Mouse (Mus musculus) embryonic stem cell, embryonic (primary cell): ENCODE results near the gene Dpf1.

Experiments
- CTCF ChIA-PET, 4 experiments: fragments of 300-600 bp in 2 of 4; fragments of 350-600 bp in 2 of 4; sonication (Branson Sonifier 250); formaldehyde crosslinking; loops; one replicate each; lab custom pipeline; 2022; ENCODE audit warnings: inconsistent platforms in 2 of 4; lab: Charles Lee
- POLR2A ChIA-PET, 4 experiments: fragments of 300-600 bp in 2 of 4; fragments of 350-600 bp in 2 of 4; sonication (Branson Sonifier 250); formaldehyde crosslinking; loops; one replicate each; lab custom pipeline; 2022; ENCODE audit warnings: antibody characterized with exemption in 4 of 4, inconsistent platforms in 1 of 4; lab: Charles Lee

The Dpf1 gene

GRCm38 (mm10) chr7:29309749-29310148, 6.0 kb downstream of the Dpf1 start:
- ChIA-PET CTCF (interaction anchor here in 2 of 4 experiments (0.7 to 1.3 kb wide), 4 partner anchors 10 to 129 kb away, joined by 3 to 4 read pairs (median 4); partner anchors contain the start of gene Psmd8 (in 1 of the 2)), POLR2A (interaction anchor here in 3 of 4 experiments (0.6 to 1.5 kb wide), 4 partner anchors 13 to 328 kb away, joined by 3 to 6 read pairs (median 3); partner anchors contain the start of genes Eif3k (in 1 of the 3) and Map4k1 (in 1 of the 3))

GRCm38 (mm10) chr7:29313051-29313450, 9.3 kb downstream of the Dpf1 start:
- ChIA-PET POLR2A (interaction anchor here in 2 of 4 experiments (0.6 to 0.8 kb wide), 3 partner anchors 9 to 712 kb away, joined by 3 read pairs; no protein-coding TSS in a partner anchor), CTCF (interaction anchor here (0.6 to 2.9 kb wide), 9 partner anchors 10 to 242 kb away, joined by 3 to 7 read pairs (median 4); partner anchors contain the start of gene Dpf1 (in 1 of the 4))

DNA sequence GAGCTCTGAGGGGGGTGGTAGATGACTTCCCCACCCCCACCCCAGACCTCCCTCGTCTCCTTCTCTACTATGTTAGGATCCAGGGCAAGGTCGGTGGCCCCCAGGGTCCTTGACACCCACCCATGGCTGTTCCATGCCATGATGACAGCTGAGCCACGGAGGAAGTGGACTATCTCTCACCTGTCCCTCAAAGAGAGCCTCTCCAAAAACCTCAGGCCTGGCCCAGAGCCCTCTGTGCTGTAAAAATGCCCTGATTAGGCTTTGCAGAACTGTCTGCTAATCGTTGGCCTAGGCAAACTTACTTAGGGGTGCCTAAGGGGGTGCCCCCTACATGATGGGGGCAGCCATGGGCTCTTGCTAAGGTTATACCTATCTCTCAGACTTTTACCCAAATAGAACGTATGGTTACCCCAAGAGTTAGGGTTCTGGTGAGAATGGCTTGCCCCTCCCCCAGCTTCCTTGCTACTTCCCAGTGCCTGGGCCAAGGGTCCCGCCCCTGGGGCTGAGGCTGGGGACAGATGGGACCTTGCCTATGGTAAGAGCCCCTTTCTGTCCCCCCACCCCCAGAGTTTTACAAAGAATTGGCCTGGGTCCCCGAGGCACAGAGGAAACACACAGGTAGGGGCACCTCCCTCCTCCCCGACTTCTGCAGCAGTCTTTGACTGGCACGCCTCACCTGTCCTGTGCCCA, 10.0 kb downstream of the Dpf1 start:
- POLR2A ChIA-PET: no interaction called here
- CTCF ChIA-PET: interaction anchor here in 1 of 4 experiments (0.6 to 2.9 kb wide), 4 partner anchors 13 to 313 kb away, joined by 3 to 7 read pairs (median 3); no protein-coding TSS in a partner anchor

DNA sequence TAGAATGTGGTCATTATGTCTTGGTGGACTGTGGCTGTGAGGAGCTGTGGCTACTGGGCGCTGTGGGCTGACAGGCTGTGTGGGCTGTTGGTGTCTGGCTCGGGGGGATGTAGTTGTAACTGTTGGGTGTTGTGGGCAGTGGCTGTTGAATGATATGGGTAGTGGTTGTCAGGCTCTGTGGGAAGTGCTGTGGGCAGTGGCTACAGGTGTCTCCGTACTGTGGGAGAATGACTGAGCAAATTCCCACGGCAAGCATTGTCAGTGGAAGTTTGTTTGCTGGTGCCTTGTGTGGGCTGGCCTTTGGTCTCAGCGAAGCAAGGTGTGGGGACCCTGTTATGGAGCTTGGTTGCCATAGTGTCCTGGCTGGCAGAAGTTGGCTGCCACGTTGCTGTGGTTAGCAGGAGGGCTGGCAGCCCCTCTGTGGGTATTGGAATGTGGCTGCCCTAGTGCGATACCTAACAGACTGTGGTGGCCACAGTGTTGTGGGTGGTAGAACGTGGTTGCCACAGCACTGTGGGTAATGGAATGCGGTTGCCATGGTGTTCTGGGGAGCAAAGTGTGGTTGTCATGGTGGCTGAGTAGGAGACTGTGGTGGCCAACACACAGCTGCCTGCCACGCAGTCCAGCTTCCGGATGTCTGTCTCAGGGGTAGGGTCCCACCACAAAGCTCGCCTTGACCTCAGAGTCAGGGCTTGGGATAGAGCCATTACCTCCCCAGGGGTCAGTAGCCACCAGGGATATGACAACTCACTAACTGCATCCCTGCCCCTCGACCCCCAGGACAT, 11.3 kb downstream of the Dpf1 start:
- ChIA-PET CTCF (interaction anchor here in 2 of 4 experiments (1.2 to 1.4 kb wide), 2 partner anchors 14 to 20 kb away, joined by 3 to 4 read pairs; no protein-coding TSS in a partner anchor), POLR2A (interaction anchor here in 3 of 4 experiments (0.5 to 1.7 kb wide), 11 partner anchors 9 to 599 kb away, joined by 3 to 5 read pairs (median 3); partner anchors contain the start of genes Dpf1 (in 1 of the 3), Fam98c (in 1 of the 3), Fbxo17 (in 1 of the 3) and Sipa1l3 (in 1 of the 3))

DNA sequence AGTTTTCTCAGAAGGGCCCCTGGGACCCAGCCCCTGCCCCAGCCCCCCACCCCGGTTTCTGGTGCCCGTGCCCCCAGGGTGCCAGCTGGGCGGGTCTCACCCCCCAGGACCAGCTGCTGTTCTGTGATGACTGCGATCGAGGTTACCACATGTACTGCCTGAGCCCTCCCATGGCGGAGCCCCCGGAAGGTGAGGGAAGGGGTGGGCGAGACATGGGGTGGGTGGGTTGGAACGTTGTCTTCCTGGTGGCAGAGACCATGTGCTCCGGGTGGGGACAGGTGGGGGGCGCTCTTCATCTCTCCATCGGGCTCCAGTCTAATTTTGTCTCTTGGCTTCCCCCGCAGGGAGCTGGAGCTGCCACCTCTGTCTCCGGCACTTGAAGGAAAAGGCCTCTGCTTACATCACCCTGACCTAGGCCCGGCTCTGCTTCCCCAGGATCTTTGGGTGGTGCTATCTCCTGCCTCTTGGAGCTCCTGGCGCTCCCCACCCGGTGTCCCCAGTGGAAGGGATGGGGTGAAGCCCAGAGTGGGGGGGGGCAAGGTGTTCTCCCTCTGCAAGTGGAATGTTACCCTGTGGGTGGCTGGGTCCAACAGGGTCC, 12.5 kb downstream of the Dpf1 start:
- ChIA-PET POLR2A (interaction anchor here in 2 of 4 experiments (0.5 to 1.7 kb wide), 10 partner anchors 9 to 224 kb away, joined by 3 to 4 read pairs (median 4); no protein-coding TSS in a partner anchor), CTCF (interaction anchor here (0.6 to 1.2 kb wide), 8 partner anchors 16 to 438 kb away, joined by 3 to 8 read pairs (median 4); no protein-coding TSS in a partner anchor)

DNA sequence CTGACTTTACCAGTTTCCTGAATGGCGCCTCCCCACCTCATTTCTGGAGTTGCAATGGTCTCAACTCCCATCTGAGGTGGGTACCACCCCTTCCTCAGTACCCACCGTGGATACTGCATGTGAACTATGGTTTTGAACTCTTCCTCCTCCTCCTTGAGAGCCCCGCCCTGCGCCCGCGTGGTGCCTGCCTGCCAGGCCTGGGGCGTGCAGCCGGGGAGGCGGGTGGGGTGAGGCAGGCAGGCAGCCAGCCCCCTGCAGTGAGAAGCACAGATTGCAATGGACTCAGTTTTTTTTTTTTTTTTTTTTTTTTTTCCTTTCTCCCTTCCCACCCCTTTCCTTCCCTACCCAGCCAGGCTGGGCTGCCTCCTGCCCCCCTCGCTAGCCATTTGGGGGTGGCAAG, 13.2 kb downstream of the Dpf1 start:
- ChIA-PET CTCF (interaction anchor here in 3 of 4 experiments (0.6 to 1.7 kb wide), 8 partner anchors 16 to 1594 kb away, joined by 3 to 8 read pairs (median 4); no protein-coding TSS in a partner anchor), POLR2A (interaction anchor here in 3 of 4 experiments (0.6 to 1.2 kb wide), 10 partner anchors 8 to 153 kb away, joined by 3 to 5 read pairs (median 4); no protein-coding TSS in a partner anchor)

DNA sequence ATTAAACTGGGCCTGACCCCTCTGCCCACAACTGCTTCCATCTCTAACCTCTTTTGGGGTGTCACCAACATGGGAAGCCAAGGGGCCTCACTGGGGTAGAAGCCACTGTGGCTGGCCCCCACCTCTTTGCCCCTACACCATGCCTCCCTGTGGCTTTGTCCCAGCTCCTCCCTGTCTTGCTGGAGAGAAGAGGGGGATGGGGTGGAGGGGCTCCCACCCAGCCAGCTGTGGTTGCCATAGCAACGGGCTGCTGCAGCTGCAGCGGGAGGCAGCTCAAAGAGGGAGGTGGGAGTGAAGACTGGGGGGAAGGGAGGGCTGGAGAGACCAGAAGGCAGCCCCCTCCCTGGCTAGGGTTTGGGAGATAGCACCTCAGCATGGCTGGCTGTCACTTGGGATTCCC, 13.8 kb downstream of the Dpf1 start:
- ChIA-PET POLR2A (interaction anchor here in 3 of 4 experiments (0.7 to 1.2 kb wide), 5 partner anchors 20 to 130 kb away, joined by 3 to 5 read pairs (median 4); no protein-coding TSS in a partner anchor), CTCF (interaction anchor here in 2 of 4 experiments (0.6 to 1.7 kb wide), 8 partner anchors 16 to 1593 kb away, joined by 3 to 8 read pairs (median 4); no protein-coding TSS in a partner anchor)

DNA sequence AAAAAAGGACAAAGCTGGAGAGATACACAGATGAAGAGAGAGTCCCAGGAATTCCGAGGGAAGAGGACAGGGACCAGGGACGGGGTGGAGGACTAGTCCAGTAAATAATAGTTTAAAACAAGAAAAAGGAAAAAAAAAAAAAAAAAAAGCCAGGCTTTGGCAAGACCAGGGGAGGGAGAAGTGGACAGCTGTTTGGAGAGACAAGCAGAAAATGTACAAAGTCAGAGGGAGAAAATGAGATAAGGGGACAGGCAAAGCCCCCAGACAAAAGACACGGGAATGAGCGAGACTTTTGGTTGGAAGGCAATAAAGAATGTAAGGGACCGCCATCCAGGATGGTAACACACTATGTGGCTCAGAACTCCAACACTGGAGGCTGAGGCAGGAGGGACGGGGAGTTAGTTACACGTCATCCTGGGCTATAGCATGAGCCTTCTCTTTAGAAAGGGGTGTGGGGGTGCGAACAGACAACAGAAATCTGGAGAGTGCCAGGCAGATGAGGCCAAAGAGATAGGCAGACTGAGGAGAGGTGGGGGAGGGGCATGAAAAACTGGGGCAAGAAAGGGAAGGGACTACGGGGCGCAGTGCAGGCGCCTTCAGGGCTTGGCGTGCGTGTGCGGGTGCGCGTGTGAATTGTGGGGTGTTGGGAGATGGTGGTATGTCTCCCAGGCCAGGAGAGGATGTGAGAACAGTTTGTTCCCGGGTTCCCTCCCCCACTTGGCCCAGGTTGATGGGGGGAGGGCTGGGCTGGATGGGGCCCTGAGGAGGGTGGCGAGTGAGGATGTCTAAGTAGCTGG, 14.6 kb downstream of the Dpf1 start:
- POLR2A ChIA-PET: interaction anchor here (0.6 to 2.8 kb wide), 16 partner anchors 11 to 926 kb away, joined by 3 to 11 read pairs (median 4); partner anchors contain the start of genes Med29 (in 1 of the 4), Paf1 (in 1 of the 4) and Sipa1l3 (in 1 of the 4)
- CTCF ChIA-PET: interaction anchor here (0.5 to 2.2 kb wide), 16 partner anchors 9 to 475 kb away, joined by 3 to 11 read pairs (median 4); partner anchors contain the start of gene Kcnk6 (in 1 of the 4)

DNA sequence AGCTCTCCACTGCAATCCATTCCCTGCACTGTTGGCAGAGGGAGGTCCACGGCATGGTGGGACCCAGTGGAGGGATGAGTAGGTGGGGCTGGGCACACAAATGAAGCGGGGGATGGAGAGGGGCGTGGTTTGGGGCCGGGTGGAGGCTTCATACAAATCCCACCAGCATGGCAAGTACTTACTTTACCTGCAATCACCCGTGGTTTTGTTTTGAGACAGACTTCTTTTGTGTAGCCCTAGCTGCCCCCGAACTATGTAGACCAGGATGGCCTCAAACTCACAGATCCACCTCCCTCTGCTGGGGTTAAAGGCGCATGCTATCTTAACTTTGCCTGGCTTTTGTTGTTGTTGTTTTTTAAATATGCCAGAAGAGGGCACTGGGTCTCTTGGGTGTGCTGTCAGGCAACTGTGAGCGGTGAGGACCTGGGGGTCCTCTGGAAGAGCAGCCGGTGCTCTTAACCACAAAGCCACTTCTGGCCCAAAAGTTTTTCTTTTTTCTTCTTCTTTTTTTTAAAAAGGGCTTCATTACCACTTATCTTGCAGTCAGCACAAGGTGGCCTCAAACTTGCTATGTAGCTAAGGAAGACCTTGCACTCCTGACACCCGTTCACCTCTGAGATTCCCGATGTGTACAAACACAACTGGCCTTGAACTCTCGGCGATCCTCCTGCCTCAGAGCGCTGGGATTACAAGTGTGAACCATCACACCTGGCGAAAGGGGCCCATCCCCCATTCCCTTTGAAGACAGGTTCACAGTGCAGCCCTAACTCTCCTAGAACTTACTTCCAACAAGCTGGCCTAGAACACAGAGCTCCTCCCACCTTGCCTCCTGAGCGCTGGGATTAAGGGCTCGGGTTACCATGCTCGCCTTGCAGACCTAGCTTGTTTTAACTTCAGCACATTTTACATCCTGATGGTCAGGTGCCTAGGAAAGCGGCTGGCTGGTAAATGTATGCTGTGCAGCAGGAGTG, 15.9 kb downstream of the Dpf1 start:
- CTCF ChIA-PET: interaction anchor here (0.5 to 2.2 kb wide), 33 partner anchors 10 to 836 kb away, joined by 3 to 11 read pairs (median 4); partner anchors contain the start of genes Kcnk6 (in 1 of the 4), Ppp1r14a (in 1 of the 4), Psmd8 (in 1 of the 4) and Sipa1l3 (in 1 of the 4)
- POLR2A ChIA-PET: interaction anchor here (0.5 to 2.8 kb wide), 22 partner anchors 9 to 382 kb away, joined by 3 to 11 read pairs (median 4); partner anchors contain the start of genes Eif3k (in 1 of the 4), Map4k1 (in 1 of the 4) and Sipa1l3 (in 1 of the 4)

DNA sequence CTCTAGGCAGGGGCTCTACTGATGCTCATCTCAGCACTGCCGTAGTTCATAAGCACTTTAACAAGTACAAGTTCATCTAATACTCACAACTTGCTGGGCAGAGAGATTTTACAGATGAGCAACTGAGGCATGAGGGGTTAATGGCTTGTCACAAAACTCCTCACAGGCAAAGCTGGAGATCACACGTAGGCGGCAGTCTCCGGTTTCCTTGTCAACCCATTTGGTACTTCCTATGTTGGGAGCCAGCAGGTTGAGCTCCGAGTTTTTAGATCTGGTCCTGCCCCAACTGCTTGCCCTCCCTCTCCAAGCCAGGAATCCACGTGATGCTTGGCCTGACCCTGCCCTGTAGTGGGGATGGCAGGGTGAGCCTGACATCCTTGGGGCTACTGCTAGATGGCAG, 23.3 kb downstream of the Dpf1 start:
- POLR2A ChIA-PET: interaction anchor here in 1 of 4 experiments (1.5 kb wide), 1 partner anchor 20 kb away, joined by 5 read pairs; no protein-coding TSS in a partner anchor

DNA sequence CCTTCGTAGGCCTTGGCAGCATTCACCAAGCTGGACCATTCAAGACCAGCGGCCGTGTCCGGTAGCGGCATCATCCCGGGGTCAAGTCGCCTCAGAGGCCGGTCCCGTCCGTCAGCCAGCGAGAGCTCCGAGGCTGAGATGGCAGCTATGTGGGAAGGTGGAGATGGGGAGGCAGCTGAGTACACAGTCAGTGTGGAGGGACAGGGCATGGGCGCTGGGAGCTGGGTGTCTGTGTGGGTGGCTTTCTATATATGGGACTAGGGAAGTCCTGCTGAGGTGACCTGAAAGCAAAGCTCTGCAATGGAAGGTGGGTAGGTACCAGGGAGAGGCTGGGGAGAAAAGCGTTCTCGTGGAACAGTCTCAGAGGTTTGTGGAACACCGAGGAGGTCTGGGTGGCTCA, 25.2 kb downstream of the Dpf1 start:
- CTCF ChIA-PET: interaction anchor here in 1 of 4 experiments (1.1 kb wide), 1 partner anchor 28 kb away, joined by 3 read pairs; no protein-coding TSS in a partner anchor
- POLR2A ChIA-PET: interaction anchor here in 2 of 4 experiments (0.9 to 1.8 kb wide), 3 partner anchors 9 to 36 kb away, joined by 3 to 5 read pairs (median 4); no protein-coding TSS in a partner anchor

More for the DNA sequence above, 23.3 kb downstream of the Dpf1 start:
- CTCF ChIA-PET: interaction anchor here in 1 of 4 experiments (1.5 kb wide), 1 partner anchor 26 kb away, joined by 4 read pairs; no protein-coding TSS in a partner anchor

DNA sequence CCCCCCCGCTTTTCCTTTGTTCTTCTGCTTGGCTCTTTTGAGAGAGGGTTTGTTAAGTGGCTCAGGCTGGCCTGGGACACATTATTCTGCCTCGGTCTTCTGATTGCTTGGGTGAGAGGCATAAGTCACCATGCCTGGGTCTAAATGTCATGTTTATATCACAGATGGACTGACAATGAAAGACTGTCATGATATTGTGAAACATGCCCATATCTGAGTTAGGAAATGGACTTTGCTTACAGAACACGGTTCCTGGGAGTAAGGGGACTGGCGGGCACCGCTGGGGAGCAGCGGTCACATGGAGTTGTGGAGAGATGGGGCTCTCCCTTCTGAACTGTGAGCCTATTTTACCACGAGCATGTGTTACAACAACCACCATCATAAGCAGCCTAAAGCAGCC, 30.4 kb downstream of the Dpf1 start:
- CTCF ChIA-PET: no interaction called here

DNA sequence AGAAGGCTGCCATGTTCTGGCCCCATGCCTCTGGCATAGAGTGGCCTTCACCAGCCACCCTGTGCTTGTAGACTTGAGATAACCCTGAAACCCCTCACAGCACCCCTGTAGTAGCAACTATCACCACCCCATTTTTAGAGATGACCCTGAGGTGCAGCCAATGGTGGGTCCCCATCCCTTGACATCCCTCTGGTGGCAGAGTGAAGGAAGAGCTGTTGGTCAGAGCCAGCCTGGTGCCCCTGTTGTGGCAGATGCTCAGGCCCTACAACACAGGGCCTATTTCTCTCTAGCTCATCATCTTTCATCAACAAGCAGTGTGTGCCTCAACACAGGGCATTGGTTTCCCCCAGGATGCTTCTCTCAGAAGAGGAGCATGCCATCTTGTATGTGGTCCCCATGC, 31.5 kb downstream of the Dpf1 start:
- ChIA-PET CTCF (interaction anchor here in 3 of 4 experiments (0.7 to 1.4 kb wide), 11 partner anchors 10 to 186 kb away, joined by 3 to 6 read pairs (median 3); no protein-coding TSS in a partner anchor), POLR2A (interaction anchor here in 2 of 4 experiments (0.6 to 1.7 kb wide), 2 partner anchors 96 to 172 kb away, joined by 4 to 7 read pairs; no protein-coding TSS in a partner anchor)

More for the DNA sequence above, 30.4 kb downstream of the Dpf1 start:
- POLR2A ChIA-PET: no interaction called here

DNA sequence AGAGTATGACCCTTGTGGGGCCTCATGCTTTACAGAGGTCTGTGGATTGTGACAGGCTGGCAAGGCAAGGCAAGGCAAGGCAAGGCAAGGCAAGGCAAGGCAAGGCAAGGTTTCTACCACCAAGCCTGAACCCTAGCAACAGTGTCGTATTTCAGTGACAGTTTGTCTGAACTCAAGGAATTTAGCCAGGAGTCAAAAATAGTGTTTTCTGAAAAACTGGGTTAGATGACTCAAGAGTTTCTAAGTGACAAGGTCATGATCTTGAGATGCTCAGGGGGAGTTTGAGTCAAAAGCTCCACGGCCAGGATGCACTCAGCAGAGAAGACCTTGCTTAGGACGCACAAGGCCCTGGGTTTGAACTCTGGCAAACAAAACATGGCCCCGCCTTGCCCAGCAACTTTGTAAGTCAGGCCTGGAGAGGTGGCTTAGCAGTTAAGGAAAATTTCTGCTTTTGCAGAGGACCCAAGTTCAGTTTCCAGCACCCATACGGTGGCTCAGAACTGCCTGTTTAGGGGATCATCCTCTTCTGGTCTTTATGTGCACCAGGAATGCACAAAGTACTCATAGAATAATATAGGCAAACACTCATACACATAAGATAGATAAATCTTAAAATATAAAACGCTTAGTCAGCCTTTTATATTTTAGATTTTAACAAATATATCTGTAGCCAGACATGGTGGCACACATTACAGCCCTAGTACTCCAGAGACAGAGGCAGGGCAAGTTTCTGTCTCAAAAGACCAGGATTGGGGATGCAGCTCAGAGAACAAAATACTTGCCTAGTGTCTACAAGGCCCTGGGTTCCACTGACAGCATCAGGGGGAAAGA, 32.3 kb downstream of the Dpf1 start:
- POLR2A ChIA-PET: interaction anchor here in 1 of 4 experiments (0.6 to 1.7 kb wide), 2 partner anchors 95 to 264 kb away, joined by 4 read pairs; no protein-coding TSS in a partner anchor

More for the DNA sequence above, 32.3 kb downstream of the Dpf1 start:
- CTCF ChIA-PET: interaction anchor here in 2 of 4 experiments (0.7 to 2.0 kb wide), 12 partner anchors 10 to 187 kb away, joined by 3 to 9 read pairs (median 4); no protein-coding TSS in a partner anchor
